Mouse (Mus musculus): ENCODE data around the gene Tent4b. TPM values are rescaled to one million over a fixed set of nuclear protein-coding genes. Genes with fewer than 3 reads are reported as not detected.

Gene Tent4b
- polyA plus RNA-seq, 1 experiment from 2014 or later: 11.9 TPM

GRCm38 (mm10) chr8:88265511-88265910, 66.5 kb downstream of the Tent4b start:
- Histone ChIP-seq H3K27me3 (ENCODE audit: control insufficient read depth, insufficient read depth, low read length) (no peaks in the 10 kb centered on the region), H3K9ac (ENCODE audit: low read length) (no peak overlapping the region), H3K36me3 (ENCODE audit: control insufficient read depth, insufficient read depth, low read length) (no peaks in the 10 kb centered on the region), H3K9me3 (ENCODE audit: control insufficient read depth, low read length) (no peaks in the 10 kb centered on the region), H3K4me2 (ENCODE audit: low read depth, severe bottlenecking) (no peak overlapping the region), H3K4me3 (ENCODE audit: low read depth, low read length) (no peak overlapping the region), H3K27ac (replicated peaks; ENCODE audit: low read depth, low read length) (no peak overlapping the region), H3K4me1 (ENCODE audit: control insufficient read depth, insufficient read depth, low read length) (no peaks in the 10 kb centered on the region)
- DNase-seq (ENCODE audit: low spot score): peak; percentile 67
- 6% methylated on average over 2 of the region's 2 CpGs for WGBS
- ATAC-seq (ENCODE audit: insufficient number of reproducible peaks, low FRiP score, low TSS enrichment, low read depth): peak; percentile 66; the same call in 1 of the 2 replicates

DNA sequence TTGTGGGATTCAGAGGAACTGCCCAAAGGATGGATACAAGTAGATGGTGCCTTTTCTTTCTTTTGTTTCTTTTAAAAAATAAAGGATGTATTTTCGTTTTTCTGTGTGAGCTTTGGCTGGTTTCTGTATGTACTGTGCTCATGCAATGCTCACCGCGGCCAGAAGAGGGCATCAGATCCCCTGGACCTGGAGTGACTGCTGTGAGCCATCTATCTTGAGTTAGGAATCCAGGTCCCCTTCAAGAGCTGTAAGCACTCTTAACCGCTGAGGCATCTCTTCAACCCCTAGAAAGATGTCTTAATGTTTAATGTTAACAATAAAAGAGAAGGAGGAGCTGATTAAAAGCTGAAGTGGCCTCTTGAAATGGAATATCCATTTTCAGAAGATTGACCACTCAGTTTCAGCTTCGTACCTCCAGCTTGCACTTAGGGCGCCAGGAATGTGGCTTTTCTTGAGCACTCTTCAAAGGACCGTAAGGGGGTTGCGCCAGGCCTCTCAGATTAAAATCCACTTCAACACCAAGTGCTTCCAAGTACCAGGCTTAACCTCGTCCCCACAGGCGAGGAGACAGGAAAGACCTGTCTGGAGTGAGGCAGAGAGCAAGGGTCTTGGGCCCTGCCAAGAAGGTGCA, 67.3 kb downstream of the Tent4b start:
- no peak overlapping the region for H3K27ac ChIP-seq (replicated peaks; ENCODE audit: low read depth, low read length)
- WGBS: 55% methylated on average over 10 of the region's 10 CpGs

DNA sequence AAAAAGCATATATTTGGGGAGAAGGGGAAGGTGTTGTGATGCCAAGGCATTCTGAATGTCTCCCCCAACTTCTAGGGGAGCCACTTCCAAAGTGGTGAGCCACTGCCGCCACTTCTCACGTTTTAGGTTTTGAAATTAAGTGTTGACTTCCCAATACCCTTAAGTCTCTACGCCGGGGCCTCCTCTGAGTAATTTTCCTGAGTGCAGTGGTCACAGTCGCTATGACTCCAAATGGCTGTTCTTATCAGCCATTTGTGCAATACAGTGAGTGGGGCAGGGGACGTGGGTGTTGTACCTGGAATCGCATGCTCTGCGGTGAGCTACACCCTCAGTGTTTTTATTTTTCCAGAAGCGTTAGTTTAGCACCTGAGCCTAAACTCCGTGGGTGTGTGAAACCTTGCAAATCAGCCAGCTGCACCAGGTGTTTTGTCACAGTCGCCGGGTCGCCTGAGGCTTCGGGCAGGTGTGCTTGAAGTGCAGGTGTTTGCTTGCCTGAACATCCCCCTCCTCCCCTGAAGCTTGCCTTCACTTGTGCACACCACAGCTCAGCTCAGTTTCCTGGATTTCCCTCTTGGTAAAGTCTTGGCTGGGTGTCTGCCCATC, 67.9 kb downstream of the Tent4b start:
- 82% methylated on average over 14 of the region's 14 CpGs for WGBS
- ATAC-seq (ENCODE audit: insufficient number of reproducible peaks, low FRiP score, low TSS enrichment, low read depth): no peak
- Histone ChIP-seq H3K4me1 (ENCODE audit: control insufficient read depth, insufficient read depth, low read length) (no peaks in the 10 kb centered on the region), H3K9ac (ENCODE audit: low read length) (no peak overlapping the region), H3K27me3 (ENCODE audit: control insufficient read depth, insufficient read depth, low read length) (no peaks in the 10 kb centered on the region), H3K27ac (replicated peaks; ENCODE audit: low read depth, low read length) (no peak overlapping the region), H3K4me3 (ENCODE audit: low read depth, low read length) (no peak overlapping the region), H3K36me3 (ENCODE audit: control insufficient read depth, insufficient read depth, low read length) (no peaks in the 10 kb centered on the region), H3K4me2 (ENCODE audit: low read depth, severe bottlenecking) (no peak overlapping the region), H3K9me3 (ENCODE audit: control insufficient read depth, low read length) (no peaks in the 10 kb centered on the region)
- DNase-seq (ENCODE audit: low spot score): no peak

More for the DNA sequence above, 67.3 kb downstream of the Tent4b start:
- Histone ChIP-seq H3K4me3 (ENCODE audit: low read depth, low read length) (no peak overlapping the region), H3K27me3 (ENCODE audit: control insufficient read depth, insufficient read depth, low read length) (no peaks in the 10 kb centered on the region), H3K9ac (ENCODE audit: low read length) (no peak overlapping the region), H3K9me3 (ENCODE audit: control insufficient read depth, low read length) (no peaks in the 10 kb centered on the region), H3K4me2 (ENCODE audit: low read depth, severe bottlenecking) (no peak overlapping the region), H3K4me1 (ENCODE audit: control insufficient read depth, insufficient read depth, low read length) (no peaks in the 10 kb centered on the region), H3K36me3 (ENCODE audit: control insufficient read depth, insufficient read depth, low read length) (no peaks in the 10 kb centered on the region)
- DNase-seq (ENCODE audit: low spot score) (peak; percentile 94), ATAC-seq (ENCODE audit: insufficient number of reproducible peaks, low FRiP score, low TSS enrichment, low read depth) (no peak)

GRCm38 (mm10) chr8:88269107-88269875, 70.3 kb downstream of the Tent4b start:
- Histone ChIP-seq H3K36me3 (ENCODE audit: control insufficient read depth, insufficient read depth, low read length) (no peaks in the 10 kb centered on the region), H3K4me3 (ENCODE audit: low read depth, low read length) (no peak overlapping the region), H3K9ac (ENCODE audit: low read length) (no peak overlapping the region), H3K27me3 (ENCODE audit: control insufficient read depth, insufficient read depth, low read length) (peaks cover 10% of the 10 kb centered on the region; the same call in 1 of the 2 replicates), H3K9me3 (ENCODE audit: control insufficient read depth, low read length) (no peaks in the 10 kb centered on the region), H3K4me2 (ENCODE audit: low read depth, severe bottlenecking) (no peak overlapping the region), H3K27ac (replicated peaks; ENCODE audit: low read depth, low read length) (no peak overlapping the region), H3K4me1 (ENCODE audit: control insufficient read depth, insufficient read depth, low read length) (peaks cover 7% of the 10 kb centered on the region; the same call in 1 of the 2 replicates)
- DNase-seq (ENCODE audit: low spot score) (no peak), ATAC-seq (ENCODE audit: insufficient number of reproducible peaks, low FRiP score, low TSS enrichment, low read depth) (no peak)
- WGBS: 65% methylated on average over 7 of the region's 7 CpGs

- H3K27me3 ChIP-seq (ENCODE audit: control insufficient read depth, insufficient read depth, low read length): peaks cover 13% of the 10 kb centered on the region; the same call in 1 of the 2 replicates
- H3K4me2 ChIP-seq (ENCODE audit: low read depth, severe bottlenecking): no peak overlapping the region
- no peaks in the 10 kb centered on the region for H3K9me3 ChIP-seq (ENCODE audit: control insufficient read depth, low read length)
- H3K9ac ChIP-seq (ENCODE audit: low read length): no peak overlapping the region
- DNase-seq (ENCODE audit: low spot score) (no peak), ATAC-seq (ENCODE audit: insufficient number of reproducible peaks, low FRiP score, low TSS enrichment, low read depth) (no peak)
- no peak overlapping the region for H3K27ac ChIP-seq (replicated peaks; ENCODE audit: low read depth, low read length)
- no peak overlapping the region for H3K4me3 ChIP-seq (ENCODE audit: low read depth, low read length)
- no peaks in the 10 kb centered on the region for H3K36me3 ChIP-seq (ENCODE audit: control insufficient read depth, insufficient read depth, low read length)
- 78% methylated on average over 3 of the region's 3 CpGs for WGBS
- H3K4me1 ChIP-seq (ENCODE audit: control insufficient read depth, insufficient read depth, low read length): peaks cover 7% of the 10 kb centered on the region; the same call in 1 of the 2 replicates
Observed at GRCm38 (mm10) chr8:88270086-88270485, 71.1 kb downstream of the Tent4b start.

DNA sequence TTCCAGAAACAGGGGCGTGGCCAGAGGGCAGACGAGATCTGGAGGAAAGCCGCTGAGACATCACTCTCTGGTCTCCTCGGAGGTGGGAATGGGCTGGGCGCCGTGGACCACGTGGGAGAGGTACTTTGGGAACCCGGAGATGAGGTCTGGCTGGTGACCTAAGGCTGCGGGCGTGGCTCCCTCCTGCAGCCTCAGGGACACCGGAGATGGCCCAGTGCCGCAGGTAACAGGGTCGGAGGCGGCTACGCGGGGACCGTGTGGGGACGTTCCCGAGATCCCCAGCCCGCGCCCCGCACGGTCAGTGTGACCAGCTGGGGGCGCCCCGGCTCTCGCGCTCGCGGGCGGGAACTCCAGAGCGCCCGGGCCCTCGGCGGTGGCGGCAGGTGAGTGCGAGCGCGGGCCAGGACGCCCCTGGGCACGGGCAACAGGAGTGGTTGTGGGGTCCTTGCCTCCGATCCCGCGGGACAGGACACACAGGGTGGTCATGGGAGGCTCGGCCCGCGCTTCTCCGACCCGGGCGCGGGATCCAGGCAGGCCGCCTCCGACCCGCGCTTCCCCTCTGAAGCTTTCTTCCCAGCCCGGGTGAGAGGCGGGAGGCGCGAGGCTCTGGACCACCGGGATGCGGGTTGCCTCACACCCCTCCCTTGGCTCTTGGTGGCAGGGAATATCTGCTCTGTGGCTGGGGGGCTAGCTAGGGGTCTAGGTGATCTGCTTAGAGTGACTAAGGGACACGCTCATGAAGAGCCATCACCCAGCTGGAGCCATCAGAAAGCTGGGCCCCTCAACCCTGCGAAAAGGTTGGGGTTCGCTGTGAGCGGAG, 73.4 kb downstream of the Tent4b start, which contains the start of gene Adcy7:
Gene Adcy7 (plus strand): TSS at position 173 of the 820 bp plus-strand sequence.
- ATAC-seq (ENCODE audit: insufficient number of reproducible peaks, low FRiP score, low TSS enrichment, low read depth): 0 out of 2 replicates have a peak, but pooled peaks have one; percentile 40
- WGBS: 3% methylated on average over 49 of the region's 64 CpGs
- Histone ChIP-seq H3K9me3 (ENCODE audit: control insufficient read depth, low read length) (no peaks in the 10 kb centered on the region), H3K36me3 (ENCODE audit: control insufficient read depth, insufficient read depth, low read length) (no peaks in the 10 kb centered on the region), H3K27ac (replicated peaks; ENCODE audit: low read depth, low read length) (no peak within 1 kb of the TSS), H3K9ac (ENCODE audit: low read length) (peak within 1 kb of the TSS; percentile 62), H3K4me2 (ENCODE audit: low read depth, severe bottlenecking) (peak within 1 kb of the TSS; percentile 72), H3K27me3 (ENCODE audit: control insufficient read depth, insufficient read depth, low read length) (peaks cover 13% of the 10 kb centered on the region; the same call in 1 of the 2 replicates), H3K4me1 (ENCODE audit: control insufficient read depth, insufficient read depth, low read length) (peaks cover 7% of the 10 kb centered on the region; the same call in 1 of the 2 replicates), H3K4me3 (ENCODE audit: low read depth, low read length) (peak within 1 kb of the TSS; percentile 35)
- peak; percentile 74 for DNase-seq (ENCODE audit: low spot score)

- H3K9ac ChIP-seq (ENCODE audit: low read length): no peak overlapping the region; the same call in 1 of the 2 replicates
- no peak for DNase-seq (ENCODE audit: low spot score)
- H3K36me3 ChIP-seq (ENCODE audit: control insufficient read depth, insufficient read depth, low read length): no peaks in the 10 kb centered on the region
- H3K4me1 ChIP-seq (ENCODE audit: control insufficient read depth, insufficient read depth, low read length): peaks cover 7% of the 10 kb centered on the region; the same call in 1 of the 2 replicates
- peaks cover 13% of the 10 kb centered on the region; the same call in 1 of the 2 replicates for H3K27me3 ChIP-seq (ENCODE audit: control insufficient read depth, insufficient read depth, low read length)
- H3K4me3 ChIP-seq (ENCODE audit: low read depth, low read length): peak overlapping the region; percentile 35
- WGBS: 59% methylated on average over 7 of the region's 7 CpGs
- no peak overlapping the region for H3K27ac ChIP-seq (replicated peaks; ENCODE audit: low read depth, low read length)
- no peaks in the 10 kb centered on the region for H3K9me3 ChIP-seq (ENCODE audit: control insufficient read depth, low read length)
- H3K4me2 ChIP-seq (ENCODE audit: low read depth, severe bottlenecking): peak overlapping the region; percentile 72
- no peak for ATAC-seq (ENCODE audit: insufficient number of reproducible peaks, low FRiP score, low TSS enrichment, low read depth)
Observed at GRCm38 (mm10) chr8:88273051-88273430, 74.0 kb downstream of the Tent4b start.
